Mouse (Mus musculus) A20 (cell line): ENCODE results near the gene Spdl1.

Experiments
- DNase-seq: peaks from one replicate; pipeline ENCODE4 v3.0.0-alpha.2; 2011; ENCODE audit warnings: low read depth, low spot score

The Spdl1 gene

GRCm38 (mm10) chr11:34833318-34834086 is at the start of gene Spdl1:
Gene Spdl1 (minus strand): TSS chr11:34833641.
- peak; percentile 98 for DNase-seq

DNA sequence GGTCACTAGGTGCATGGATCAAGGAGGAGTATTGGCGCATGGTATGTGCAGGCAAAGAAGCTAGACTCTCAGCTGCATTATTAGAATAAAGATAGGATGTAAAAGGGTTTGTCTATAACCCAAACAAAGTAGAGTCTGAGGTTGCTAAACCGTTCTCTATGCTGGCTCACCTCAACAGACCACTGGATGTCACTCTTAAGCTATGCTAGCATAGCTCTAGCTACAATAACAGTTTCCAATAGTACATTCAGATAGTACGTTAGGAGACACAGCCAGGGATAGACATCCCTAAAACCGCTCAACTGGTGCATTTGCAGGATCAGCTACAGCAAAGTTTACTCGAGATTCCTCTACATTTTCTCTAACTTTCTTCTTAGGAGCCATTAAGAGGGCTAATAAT is 48.1 kb upstream of the Spdl1 start:
- peak; percentile 22 for DNase-seq

- DNase-seq, result no peak
Observed at GRCm38 (mm10) chr11:34879678-34880077, 46.2 kb upstream of the Spdl1 start.

DNA sequence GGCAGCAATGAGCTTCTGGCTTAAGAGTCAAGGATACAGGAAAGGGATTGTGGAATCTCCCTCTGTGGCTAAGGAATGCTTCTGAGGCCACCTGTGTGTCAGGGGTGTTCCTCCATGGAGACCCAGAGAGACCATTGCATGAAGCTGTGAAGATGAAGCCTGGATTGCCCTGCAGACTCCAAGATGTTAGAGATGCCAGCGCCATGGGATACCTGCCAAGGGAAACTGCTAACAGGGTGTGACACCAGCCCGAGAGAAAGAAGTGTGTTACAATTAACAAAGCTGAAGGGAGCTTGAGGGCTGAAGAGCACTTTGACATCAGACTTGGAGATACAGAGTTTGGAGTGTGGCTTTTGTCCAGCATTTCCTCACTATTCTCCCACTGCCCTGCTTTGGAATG is 40.4 kb upstream of the Spdl1 start:
- DNase-seq, result no peak

GRCm38 (mm10) chr11:34872432-34872831 is 39.0 kb upstream of the Spdl1 start:
- DNase-seq, result no peak

DNA sequence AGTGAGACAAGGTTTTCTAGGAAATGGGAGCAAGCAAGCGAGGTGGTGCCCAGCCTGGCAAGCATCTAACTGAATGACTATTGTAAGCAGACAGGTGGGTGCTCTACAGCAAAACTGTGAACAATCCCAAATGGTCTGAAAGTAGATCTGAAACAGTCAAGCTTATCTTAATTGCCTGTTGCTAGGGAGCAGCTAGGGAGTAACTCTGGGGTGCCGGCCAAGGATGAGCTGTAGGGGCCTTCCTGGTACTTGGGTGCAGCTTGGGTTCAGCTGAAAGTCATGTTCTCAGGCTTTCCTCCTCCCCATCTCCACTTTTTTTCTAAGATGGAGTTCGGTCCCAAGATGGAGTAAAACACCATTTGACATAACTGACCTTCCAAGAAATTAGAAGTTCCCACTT is 38.5 kb upstream of the Spdl1 start:
- DNase-seq, result no peak

DNA sequence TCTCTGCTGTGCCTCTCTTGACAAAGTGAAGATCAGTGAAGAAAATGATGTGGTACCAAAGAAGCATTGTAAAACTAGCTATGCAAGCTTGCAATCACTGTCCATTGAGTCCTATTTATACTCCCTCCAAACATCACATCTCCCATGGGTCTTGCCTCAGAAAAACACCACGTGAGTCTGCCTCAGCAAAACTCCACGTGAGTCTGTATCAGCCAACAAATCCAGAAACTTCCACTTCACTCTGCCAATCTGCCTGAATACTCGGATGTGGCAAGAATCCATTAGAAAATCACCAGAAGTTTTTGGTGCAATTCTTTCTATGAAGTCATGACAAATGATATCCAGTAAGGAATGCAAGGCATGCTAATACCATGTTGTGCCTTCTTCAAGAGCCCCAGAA is 38.0 kb upstream of the Spdl1 start:
- DNase-seq, result no peak

DNA sequence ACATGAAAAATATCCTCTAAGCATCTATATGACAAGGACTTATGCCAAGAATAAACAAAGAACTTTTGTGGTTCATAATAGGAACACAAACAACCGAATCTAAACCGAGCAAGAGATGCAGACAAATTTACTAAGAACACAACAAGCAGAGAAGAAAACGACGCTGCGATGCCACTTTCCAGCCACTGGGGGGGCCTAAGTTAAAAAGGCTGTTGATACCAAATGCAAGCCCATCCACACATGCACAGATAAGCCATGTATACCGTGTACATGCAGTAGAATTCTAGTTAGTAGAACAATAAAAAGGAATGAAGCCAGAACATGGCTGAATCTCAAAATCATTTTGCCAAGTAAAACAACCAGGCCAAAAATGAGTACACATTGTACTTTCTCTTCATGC is 35.2 kb upstream of the Spdl1 start:
- peak; percentile 40 for DNase-seq

GRCm38 (mm10) chr11:34865741-34866270 is 32.4 kb upstream of the Spdl1 start:
- DNase-seq, result no peak

GRCm38 (mm10) chr11:34865181-34865580 is 31.7 kb upstream of the Spdl1 start:
- no peak for DNase-seq

- DNase-seq, result no peak
Observed at GRCm38 (mm10) chr11:34856652-34857051, 23.2 kb upstream of the Spdl1 start.

DNA sequence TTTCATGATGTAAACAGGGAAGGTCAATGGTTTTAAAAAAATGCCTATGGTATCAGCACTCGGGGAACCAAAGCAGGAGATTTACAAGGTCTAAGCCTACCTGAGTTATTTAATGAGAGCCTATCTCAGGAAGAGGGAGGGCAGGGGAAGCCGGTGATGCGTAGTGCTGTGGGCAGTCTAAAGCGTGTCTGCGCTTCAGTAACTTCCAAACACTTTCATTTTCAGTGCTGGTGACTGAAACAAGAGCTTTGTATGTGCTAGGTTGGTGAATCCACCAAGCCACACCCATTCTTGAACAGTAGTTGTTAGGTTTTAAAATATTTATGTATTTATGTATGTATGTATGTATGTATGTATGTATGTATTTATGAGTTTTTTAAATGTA is 12.8 kb upstream of the Spdl1 start:
- peak; percentile 76 for DNase-seq

- no peak for DNase-seq
Observed at GRCm38 (mm10) chr11:34845567-34846267, 12.3 kb upstream of the Spdl1 start.

- peak; percentile 50 for DNase-seq
Observed at GRCm38 (mm10) chr11:34843517-34843916, 10.1 kb upstream of the Spdl1 start.

DNA sequence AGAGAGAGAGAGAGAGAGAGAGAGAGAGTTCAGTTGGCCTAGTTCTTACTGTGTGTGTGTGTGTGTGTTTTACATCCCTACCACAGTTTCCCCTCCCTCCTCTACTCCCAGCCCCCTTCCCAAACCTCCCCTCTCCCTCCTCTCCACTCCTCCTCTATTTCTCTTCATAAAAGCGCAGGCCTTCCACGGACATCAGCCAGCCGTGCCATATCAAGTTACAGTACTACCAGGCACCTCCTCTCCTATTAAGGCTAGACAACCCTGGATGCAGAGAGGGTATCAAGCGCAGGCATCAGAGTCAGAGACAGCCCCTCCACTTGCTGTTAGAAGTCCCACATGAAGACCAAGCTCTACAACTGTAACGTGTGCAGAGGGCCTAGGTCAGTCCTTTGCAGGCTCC is 6.8 kb upstream of the Spdl1 start:
- no peak for DNase-seq

- no peak for DNase-seq
Observed at GRCm38 (mm10) chr11:34839051-34839450, 5.6 kb upstream of the Spdl1 start.

- peak; percentile 29 for DNase-seq
Observed at GRCm38 (mm10) chr11:34836272-34836671, 2.8 kb upstream of the Spdl1 start.

GRCm38 (mm10) chr11:34832678-34833077 is 763 bp downstream of the Spdl1 start:
- peak; percentile 37 for DNase-seq

DNA sequence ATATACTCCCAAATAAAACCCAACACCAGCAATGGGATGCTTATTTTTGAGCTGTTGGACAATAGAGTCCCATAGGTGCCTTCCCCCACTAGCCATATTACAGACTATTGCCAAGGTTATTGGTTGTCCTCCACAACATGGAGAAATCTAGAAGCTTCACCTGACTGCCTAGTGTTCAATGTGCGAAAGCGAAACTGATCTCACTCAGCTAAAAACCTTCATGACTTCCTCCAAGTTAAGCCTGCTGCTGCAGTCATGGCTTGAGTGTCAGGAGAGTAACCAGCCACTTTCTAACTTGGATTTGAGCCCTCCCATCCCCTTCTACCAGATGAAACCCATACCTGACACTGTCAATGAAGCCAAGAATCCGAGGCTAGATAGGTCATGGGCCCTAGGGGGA is 5.6 kb downstream of the Spdl1 start:
- peak; percentile 58 for DNase-seq

GRCm38 (mm10) chr11:34826940-34827339 is 6.5 kb downstream of the Spdl1 start:
- DNase-seq, result no peak

DNA sequence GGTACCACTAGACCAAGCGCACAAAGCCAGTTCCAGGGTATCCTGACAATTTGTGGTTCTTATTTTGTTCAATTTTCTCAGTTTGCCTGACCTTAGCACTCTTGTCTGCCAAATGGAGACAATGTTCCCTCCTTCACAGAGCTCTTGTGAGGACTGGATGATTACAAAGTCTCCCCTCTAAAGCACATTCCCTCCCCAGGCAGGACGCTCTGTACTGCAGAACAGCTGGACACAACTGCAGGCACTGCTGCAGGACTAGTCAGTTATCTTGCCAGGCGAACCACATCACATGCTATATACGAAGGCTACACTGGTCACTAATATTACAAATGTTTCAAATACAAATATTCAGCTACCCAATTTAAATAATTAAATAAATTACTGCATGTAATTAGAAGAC is 8.7 kb downstream of the Spdl1 start:
- DNase-seq, result no peak

- peak; percentile 52 for DNase-seq
Observed at GRCm38 (mm10) chr11:34814767-34815166, 18.7 kb downstream of the Spdl1 start.

DNA sequence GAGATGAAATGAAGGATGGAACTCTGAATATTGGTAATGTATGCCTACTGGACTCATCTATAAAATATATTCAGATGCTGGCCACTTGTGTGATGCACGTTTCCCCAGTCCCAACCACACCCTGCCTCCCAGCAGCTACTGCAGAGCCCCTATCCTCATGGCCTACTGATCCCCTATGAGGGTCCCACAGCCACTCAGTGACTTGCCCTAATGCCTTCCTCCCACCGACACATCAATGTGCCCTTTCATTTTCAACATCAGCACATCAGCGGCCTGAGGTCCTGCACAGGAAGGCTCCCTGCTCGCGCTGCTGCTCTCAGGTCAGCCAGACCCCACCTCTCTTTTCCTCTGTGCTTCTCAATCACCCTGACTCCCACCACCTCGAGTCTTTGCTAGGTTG is 19.1 kb downstream of the Spdl1 start:
- DNase-seq, result no peak
